Mouse (Mus musculus) urinary bladder, postnatal 4 days (tissue): ENCODE measurements around the gene Il22ra2.

ENCODE experiments used
- DNase-seq, 2 experiments: peaks; one replicate each; pipeline ENCODE4 v3.0.0; 2021 to 2022; ENCODE audit warnings: low spot score in 2 of 2

Il22ra2 gene

DNA sequence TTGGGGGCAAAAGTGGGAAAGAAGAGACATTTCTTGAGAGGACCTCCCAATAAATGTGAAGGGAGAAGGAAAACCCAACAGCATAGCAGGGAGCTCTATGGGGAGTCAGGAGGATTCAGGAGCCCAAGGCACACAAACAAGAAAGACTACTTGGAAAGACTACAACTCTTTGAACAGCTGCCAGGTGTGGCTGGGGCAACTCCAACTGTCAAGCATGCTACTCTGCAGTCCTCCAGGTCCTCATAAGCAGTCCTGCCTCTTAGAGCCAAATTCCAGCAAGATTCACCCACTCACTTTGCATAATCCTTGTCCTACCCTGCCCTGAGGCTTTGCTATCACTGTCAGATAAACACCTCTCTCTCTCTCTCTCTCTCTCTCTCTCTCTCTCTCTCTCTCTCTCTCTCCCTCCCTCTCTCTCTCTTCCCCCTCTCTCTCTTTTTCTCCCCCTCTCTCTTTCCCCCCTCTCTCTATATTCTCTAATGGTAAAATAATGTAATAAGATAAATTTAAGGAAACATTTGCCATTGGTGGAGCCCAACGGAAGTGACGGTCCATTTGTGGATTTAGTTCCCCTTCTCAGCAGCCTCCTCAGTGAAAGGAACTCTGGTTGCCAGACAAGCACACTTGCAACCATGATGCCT, at the start of gene Il22ra2:
Il22ra2 (plus strand) TSS at position 591 of the 641 bp plus-strand sequence.
- no peak for DNase-seq

GRCm38 (mm10) chr10:19577571-19577970, 44.2 kb upstream of the Il22ra2 start:
- DNase-seq, result no peak

DNA sequence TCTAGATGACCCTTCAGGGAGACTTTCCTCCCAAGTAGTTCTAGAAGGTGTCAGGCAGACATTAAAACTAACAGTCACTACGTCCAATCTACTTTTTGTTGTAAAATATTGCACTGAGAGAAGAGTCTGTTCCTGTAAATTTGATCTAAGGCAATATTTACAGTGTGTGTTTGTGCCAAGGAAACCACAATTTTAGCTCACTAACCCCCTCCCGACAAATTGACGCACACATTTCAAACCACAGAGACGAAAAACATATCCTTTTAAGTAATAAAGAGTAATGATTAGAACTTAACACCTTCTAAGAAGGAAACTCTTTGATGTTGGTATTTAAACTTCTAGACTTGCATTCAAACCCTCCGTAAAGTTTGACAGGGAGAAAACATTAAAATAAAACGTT, 43.8 kb upstream of the Il22ra2 start:
- DNase-seq, result no peak

- no peak for DNase-seq
These were observed 43.3 kb upstream of the Il22ra2 start for GRCm38 (mm10) chr10:19578409-19578986.

DNA sequence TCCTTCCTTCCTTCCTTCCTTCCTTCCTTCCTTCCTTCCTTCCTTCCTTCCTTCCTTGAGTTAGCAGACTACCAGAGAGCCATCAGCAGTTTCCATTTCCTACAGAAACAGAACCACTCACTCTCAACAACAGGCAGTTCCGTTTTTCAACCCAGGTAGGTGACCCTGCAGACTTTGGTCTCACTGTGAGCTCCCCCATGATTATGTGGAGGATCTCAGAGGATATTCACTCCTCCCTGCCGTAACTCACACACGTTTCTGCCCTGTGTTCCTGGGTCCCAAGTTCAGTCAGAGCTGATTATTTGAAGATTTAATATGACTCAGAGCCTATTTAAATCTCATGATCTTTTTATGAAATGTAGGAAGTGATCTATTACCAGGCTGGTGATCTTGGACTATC, 41.1 kb upstream of the Il22ra2 start:
- no peak for DNase-seq

DNA sequence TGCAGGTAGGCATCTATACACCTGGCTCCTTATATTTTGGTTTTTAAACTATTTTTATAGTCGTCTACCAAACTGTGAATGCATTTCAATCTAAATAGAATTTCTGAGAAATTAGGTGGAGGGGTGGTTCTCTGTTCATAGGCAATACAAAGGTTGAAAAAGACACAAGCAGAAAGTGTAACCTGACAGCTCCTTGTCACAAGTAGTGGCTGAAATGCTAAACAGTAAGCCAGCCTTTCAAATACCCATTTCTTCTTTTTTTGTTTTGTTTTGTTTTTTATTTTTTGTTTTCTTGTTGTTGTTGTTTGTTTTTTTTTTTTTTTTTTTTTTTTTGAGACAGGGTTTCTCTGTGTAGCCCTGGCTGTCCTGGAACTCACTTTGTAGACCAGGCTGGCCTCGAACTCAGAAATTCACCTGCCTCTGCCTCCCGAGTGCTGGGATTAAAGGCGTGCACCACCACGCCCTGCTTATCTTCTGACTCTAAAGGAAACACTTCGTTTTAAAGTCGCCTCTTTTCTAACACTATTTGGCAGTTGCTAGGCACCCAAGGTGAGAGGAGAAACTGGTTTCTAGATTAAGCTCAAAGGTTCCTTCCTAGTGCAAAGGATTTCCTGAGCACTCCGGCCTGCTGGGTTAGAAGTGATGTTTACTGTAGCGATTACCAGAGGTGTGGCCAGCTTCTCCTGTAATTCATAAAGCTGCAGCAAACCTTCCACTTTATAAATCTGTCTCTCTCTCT, 39.8 kb upstream of the Il22ra2 start:
- DNase-seq, result no peak

GRCm38 (mm10) chr10:19582806-19583430, 38.9 kb upstream of the Il22ra2 start:
- no peak for DNase-seq

DNA sequence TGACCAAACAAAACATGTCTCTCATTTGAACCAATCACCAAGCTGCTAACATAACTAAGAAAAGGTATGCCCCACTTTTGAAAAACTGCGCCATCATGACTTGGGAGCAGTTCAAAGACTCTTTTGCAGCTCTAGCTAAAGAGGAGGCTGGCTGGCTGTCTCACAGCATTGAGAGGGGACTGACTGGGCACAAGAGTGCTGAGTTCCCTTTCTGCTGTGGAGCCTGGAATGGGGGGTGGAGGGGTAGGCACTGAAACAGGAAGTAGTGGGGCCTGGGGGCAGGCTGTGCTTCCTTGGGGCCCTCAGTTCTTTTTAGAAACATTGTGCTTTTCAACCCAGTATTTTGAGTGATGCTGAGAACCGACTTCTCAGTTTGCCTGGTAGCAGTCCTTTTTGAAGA, 37.7 kb upstream of the Il22ra2 start:
- DNase-seq, result no peak

DNA sequence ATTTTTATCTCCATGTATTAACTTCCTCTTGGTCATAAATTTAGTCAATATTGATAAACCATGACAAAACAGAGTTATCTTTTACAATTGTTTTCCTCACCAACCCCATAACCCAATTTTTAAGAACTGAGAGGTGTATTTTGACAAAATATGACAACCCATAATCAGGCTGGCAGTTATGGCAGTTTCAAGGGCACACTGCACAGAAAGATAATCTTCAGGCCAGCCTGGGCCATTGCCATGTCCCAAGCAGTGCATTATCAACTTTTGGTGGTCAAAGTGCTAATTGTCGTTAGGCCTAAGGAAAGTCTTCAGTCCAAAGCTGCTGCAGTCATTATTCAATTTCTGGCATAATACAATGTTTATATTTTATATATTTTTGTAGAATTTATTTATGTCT, 37.0 kb upstream of the Il22ra2 start:
- DNase-seq, result no peak

DNA sequence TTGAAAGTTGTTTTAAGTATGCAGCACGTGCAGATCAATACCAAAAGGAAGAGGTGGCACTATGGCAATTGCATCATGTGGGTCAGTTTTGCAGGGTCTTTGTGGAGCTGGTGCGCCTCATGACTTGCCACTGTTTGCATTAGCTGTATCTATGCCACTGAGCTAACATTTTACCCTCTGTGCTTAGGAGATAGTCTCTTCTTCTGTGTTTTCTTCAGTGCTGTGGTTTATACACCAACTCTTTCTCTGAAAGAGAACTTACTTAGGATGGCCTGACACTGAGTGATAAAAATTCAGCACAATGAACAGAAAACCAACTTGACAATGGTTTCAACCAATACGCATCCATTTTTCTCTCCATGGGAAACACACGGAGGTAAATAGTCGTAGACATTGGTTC, 35.9 kb upstream of the Il22ra2 start:
- no peak for DNase-seq

DNA sequence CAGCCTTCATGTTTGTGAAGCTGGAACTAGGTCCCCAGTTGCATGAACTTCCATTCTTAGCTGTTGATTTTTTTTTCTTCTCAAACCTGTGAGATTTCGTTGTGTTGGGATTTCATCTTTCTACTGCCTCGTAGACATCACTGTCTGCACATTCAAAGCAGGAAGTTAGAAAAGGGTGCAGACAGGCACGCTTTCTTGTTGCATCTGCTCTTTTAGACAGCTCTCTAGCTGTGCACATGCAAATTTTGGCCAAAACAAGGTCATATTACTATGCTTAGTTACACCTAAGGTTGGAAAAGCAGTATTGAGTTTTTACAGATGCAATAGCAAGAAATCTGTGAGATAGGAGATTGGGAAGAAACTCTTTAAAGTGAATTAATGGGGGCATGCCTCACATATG, 34.5 kb upstream of the Il22ra2 start:
- no peak for DNase-seq

DNA sequence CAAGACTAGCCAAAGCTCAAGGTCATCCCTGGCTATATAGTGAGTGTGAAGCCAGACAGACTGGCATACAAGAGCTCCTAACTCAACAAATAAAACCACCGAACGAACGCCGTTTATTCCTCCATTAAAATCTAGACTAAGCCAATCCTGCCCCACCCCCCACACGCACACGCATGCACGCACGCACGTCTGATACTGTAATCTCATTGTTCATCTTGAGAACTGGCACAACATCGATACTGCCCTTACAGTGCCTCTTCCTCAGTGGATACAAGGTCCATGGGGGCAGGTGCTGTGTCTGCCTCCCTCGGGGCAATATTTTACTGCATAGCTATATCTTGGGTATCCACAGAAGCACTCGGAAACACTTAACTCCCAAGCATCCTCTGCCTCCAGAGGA, 32.2 kb upstream of the Il22ra2 start:
- DNase-seq, result no peak

DNA sequence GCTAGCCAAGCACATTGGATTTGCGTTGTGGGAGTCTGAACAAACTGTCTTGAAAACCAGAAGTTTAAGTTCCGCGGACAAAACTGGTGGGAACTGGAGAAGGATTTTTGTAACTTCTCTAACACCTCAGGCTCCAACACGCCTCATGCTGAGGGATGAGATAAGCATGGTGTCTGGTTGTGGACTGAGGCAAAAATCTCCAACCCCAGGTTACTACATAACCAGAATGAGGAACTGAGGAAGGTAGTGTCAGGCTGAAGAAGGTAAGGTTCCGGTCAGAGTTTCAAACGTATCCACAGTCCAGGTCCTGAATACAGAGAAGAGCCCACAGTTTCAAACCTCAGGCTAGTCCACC, 30.5 kb upstream of the Il22ra2 start:
- DNase-seq, result no peak

- DNase-seq, result peak; percentile 99
These were observed 30.0 kb upstream of the Il22ra2 start, which contains the start of gene Ifngr1 for GRCm38 (mm10) chr10:19591641-19592441. Gene Ifngr1 (plus strand): TSS chr10:19591949.

DNA sequence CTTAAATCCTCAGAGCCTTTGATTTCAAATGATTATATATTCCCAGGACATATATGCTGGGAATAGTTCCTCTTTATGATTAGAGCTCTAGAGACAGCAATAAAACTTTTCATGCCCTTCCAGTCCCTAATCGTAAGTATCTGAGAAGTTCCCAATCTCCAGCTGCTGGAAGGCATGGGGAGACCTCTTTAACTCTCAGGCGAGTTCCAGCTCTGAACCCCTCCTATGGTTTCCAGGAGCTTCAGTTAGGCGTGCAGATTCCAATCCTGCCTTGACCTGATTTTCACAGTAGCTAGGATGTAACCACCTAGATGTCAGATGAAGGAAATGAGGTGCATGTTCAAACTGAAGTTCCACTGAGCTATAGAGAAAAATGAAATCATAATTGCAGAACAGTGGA, 29.2 kb upstream of the Il22ra2 start:
- no peak for DNase-seq

GRCm38 (mm10) chr10:19593296-19593695, 28.5 kb upstream of the Il22ra2 start:
- DNase-seq, result no peak

- no peak for DNase-seq
These were observed 27.4 kb upstream of the Il22ra2 start for GRCm38 (mm10) chr10:19594201-19594905.

DNA sequence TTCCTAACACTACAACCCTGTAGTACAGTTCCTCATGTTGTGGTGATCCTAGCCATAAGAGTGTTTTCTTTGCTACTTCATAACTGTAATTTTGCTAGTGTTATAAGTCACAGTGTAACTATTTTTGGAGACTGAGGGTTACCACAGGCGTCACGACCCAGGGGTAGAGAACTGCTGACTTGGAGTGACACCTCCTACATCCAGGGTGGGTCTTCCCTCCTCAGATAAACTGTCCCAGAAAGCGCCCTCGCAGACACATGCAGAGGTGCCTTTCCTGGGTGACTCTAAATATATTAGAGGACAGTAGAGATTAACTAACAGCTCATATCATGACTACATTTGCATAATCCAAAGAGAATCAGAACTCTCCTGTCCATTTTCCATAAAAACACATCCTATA, 24.9 kb upstream of the Il22ra2 start:
- DNase-seq, result no peak

DNA sequence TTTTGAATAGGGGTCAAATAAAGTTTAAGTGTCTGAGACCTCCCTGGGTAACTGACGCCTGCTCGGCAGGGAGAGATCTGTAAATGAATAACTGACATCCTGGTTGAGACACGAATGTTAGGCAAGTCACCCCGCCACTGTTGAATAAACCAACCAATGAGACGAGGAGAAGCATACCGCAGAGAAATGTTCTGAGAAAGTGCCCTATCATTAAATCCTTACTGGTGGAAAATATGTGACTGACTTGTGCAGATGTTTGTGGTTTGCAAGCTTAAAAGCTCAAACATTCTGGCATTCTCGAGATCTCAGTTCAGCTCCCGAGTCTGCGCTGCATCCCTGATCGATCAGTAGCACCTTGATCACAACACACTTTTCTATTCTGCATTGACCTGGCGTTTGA, 23.7 kb upstream of the Il22ra2 start:
- DNase-seq, result no peak

GRCm38 (mm10) chr10:19599331-19600092, 22.3 kb upstream of the Il22ra2 start:
- no peak for DNase-seq

DNA sequence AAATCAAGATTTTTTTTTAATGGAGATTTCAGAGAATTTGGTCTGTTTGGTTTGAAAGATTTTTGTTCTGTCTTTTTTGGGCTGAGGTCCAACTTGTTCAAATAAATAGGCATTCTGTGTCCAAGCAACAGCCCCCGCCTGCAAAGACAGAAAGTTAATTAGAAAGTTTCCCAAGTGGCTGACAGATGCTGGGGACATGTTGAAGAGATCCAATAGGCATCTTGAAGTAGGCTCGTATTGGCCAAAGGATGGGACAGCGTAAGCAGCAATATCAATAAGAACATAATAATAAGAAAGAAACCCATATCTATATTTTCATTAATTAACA, 21.7 kb upstream of the Il22ra2 start:
- no peak for DNase-seq
